Mouse (Mus musculus) thymus, postnatal 10 days (tissue): ENCODE measurements around the gene 4930469K13Rik.

ENCODE experiments used
- DNase-seq, 2 experiments: peaks; one replicate each; pipeline ENCODE4 v3.0.0; 2021; ENCODE audit warnings: low spot score in 2 of 2

4930469K13Rik gene

GRCm38 (mm10) chr11:34035909-34036658 lies 62.3 kb downstream of the 4930469K13Rik start:
- DNase-seq, result no peak

- DNase-seq, result no peak
Measured at GRCm38 (mm10) chr11:34034794-34035193, 63.6 kb downstream of the 4930469K13Rik start.

- DNase-seq, result no peak
Measured at GRCm38 (mm10) chr11:34034008-34034505, 64.3 kb downstream of the 4930469K13Rik start.

- peak; percentile 61 to 68 for DNase-seq
Measured at GRCm38 (mm10) chr11:34031015-34031805, 67.1 kb downstream of the 4930469K13Rik start.

GRCm38 (mm10) chr11:34029658-34030057 lies 68.7 kb downstream of the 4930469K13Rik start:
- DNase-seq, result no peak

- no peak for DNase-seq
Measured at GRCm38 (mm10) chr11:34025091-34025490, 73.3 kb downstream of the 4930469K13Rik start.

- no peak for DNase-seq
Measured at GRCm38 (mm10) chr11:34012007-34012652, 86.2 kb downstream of the 4930469K13Rik start.

GRCm38 (mm10) chr11:34010859-34011172 lies 87.5 kb downstream of the 4930469K13Rik start:
- peak in 1 of 2 experiments; percentile 30 for DNase-seq

GRCm38 (mm10) chr11:34010133-34010858 lies 88.1 kb downstream of the 4930469K13Rik start:
- DNase-seq, result peak in 1 of 2 experiments; percentile 20

GRCm38 (mm10) chr11:34009316-34010087 lies 88.9 kb downstream of the 4930469K13Rik start:
- DNase-seq, result peak; percentile 36 to 40

GRCm38 (mm10) chr11:34008702-34009101 lies 89.7 kb downstream of the 4930469K13Rik start:
- DNase-seq, result peak; percentile 80 to 86

GRCm38 (mm10) chr11:34008214-34008613 lies 90.1 kb downstream of the 4930469K13Rik start:
- peak; percentile 57 to 61 for DNase-seq

- DNase-seq, result no peak
Measured at GRCm38 (mm10) chr11:34007616-34008015, 90.7 kb downstream of the 4930469K13Rik start.

- DNase-seq, result no peak
Measured at GRCm38 (mm10) chr11:34002593-34002965, 95.8 kb downstream of the 4930469K13Rik start.

GRCm38 (mm10) chr11:34001938-34002592 lies 96.3 kb downstream of the 4930469K13Rik start:
- peak; percentile 61 to 77 for DNase-seq

- no peak for DNase-seq
Measured at GRCm38 (mm10) chr11:34000416-34000815, 97.9 kb downstream of the 4930469K13Rik start.

- DNase-seq, result no peak
Measured at GRCm38 (mm10) chr11:33998244-33998643, 100.1 kb downstream of the 4930469K13Rik start.

GRCm38 (mm10) chr11:33993496-33993895 lies 104.9 kb downstream of the 4930469K13Rik start:
- DNase-seq, result no peak

- no peak for DNase-seq
Measured at GRCm38 (mm10) chr11:33992938-33993337, 105.4 kb downstream of the 4930469K13Rik start, which contains the start of gene Kcnip1. TSS of gene Kcnip1 (minus strand) at chr11:33993152.

GRCm38 (mm10) chr11:33990002-33990401 lies 108.4 kb downstream of the 4930469K13Rik start:
- no peak for DNase-seq
